Mouse (Mus musculus): Measurements from ENCODE around the gene Smad6.

Gene Smad6

DNA sequence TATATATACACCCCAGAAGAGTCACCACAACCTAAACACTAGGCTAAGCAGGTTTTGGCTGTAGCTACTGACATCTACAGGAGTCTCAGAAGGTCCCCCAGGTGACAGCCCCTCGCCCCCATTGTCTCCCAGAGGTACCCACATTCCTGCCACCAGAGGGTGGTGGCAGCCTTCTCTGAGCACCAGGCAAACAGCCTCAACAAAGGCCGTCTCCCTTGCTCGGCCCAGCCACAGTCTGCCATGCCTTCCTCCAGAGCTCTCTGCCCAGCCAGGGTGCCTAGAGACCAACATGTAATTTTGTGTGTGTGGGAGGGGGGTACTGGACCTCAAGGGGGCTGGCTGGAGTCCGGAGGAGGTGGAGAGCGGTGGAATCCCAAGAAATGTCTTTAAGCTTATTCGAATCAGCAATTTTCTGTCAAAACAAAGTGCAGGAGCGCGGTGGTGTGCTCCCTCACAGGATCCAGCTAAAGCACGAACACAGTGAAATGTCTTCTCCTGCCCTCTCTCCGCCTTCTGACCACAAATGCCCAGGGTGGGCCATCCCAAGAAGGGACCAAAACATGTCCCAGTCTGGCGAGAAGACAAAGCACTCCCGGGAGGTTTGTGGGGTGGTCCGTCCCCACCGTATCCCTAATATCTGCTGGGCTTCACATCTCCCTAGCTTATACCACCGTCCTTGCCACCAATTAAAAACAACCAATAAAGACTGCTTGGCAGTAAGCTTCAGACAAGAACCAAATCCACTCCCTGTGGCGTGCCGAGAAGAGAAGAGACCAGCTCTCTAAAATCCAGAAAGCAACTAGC, 62.5 kb downstream of the Smad6 start:
- no peak for DNase-seq

DNA sequence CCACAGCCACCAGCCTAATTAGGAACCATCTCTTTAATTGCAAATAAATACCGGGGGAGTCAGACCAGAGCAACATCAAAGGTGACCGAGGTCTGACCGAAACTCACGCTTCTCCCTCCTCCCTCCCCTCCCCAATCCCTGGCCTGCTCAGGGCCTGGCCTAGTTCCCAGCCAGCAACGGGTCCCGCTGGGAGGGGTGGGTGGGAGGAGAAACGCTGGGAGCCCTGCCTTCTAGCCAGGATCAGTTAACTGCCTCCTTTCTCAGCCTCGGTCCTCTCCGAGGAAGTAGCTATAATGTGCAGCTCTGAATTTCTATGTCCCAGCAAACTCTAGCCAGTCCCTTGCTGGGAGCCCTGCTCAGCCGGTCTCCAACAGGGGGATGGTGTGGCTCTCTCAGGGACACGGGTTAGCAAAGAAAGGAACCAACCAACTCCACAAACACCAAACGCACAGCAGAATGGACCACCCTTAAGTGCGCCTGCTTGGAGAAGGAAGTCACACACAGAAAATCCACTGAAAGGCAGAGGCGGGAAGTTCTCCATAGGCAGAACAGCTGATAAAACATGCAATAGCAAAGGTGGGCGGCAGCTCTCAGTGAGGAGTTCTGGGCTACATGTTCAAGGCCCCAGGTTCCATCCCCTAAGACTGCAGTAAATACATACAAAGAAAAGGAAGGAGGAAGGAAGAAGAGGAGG, 63.4 kb downstream of the Smad6 start:
- no peak for DNase-seq

DNA sequence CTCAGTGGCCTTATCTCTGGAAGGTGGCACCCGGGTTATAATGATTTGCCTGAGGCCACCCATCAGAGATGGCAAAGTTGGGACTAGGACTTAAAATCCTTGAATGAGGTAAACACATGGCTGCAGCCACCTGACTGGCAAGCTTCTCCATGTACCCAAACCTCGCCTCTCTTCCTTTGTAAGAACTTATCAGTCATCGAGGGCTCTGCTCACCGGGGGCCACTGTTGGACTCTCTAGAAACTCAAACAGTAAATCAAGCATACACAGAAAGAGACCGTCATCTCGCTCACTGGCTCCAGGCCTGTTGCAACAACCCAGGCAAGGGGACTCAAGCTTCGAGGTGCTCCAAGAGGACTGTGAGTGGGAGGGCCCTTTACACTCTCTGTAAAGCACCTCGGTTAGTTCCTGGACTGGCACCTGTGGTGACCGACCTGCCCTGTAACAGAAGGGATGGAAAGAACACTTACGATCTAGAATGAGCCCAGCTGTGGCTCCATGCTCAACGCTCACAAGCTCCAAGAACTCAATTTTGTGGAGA, 64.1 kb downstream of the Smad6 start:
- DNase-seq, result no peak

DNA sequence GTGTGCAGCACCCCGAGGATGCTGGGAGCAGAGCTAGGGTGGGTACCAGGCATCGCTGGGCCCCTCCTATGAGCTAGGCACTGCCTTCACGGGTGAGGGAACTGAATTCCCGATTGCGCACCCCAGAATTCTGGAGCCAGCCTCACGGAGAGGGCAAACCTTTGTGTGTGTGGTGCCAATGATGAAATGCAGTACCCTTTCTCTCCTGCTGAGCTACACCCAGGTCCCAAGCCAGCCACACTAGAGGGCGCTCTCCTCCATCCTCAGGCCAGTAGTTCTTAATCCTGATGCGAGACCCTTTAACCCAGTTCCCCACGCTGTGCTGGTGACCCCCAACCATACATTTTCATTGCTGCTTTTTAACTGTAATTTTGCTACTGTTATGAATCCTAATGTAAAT, 65.8 kb downstream of the Smad6 start:
- peak; percentile 84 for DNase-seq

DNA sequence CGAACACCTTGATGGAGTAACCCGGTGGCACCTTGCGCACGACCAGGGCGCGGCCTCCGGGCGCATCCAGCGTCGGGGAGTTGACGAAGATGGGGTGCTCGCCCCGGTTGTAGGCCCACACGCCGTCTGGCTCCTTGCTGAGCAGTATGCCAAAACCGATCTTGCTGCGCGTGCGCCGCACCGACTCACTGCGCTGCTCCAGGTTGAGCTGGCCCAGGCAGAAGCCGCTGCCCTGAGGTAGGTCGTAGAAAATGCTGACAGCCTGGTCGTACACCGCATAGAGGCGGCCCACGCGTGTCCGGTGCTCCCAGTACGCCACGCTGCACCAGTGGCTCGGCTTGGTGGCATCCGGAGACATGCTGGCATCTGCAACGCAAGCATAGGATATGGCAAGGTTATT, 68.2 kb downstream of the Smad6 start:
- DNase-seq, result peak; percentile 38

DNA sequence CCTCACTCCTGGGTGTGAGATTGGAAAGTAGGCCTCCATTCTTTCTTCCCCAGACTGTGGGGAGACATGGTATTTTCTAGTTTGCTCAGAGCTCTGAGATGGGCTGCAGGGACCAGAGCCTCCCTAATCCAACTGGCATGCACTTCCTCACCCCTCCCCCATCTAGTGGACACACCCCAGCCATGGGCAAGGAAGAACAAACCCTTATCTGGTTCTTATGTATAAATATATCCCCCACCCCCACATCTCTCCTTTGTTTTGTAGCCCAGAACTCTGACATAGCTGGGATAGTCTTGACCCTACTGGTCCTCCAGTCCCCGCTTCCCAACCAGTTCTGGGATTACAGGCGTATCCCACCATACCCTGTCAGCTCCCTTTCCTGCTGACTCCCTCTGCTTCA, 69.3 kb downstream of the Smad6 start:
- DNase-seq, result no peak

DNA sequence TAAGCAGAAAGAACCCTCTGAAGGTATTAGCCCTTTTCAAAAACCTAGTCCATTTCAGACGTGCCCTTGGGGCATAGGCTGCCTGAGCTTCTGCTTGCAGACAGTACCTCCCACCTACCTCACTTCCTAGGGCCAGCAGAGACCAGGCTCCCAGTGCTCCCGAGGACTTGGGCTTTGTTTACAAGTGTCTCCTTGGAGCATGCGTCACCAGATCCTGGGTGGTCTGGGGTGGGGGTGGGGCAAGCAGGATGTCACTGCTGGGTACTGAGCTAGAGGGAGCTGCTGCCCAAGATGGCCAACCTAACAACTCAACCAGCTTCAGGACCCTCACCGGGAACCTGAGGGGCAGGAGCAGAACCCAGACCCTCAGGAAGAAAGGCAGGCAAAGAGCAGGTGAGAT, 71.5 kb downstream of the Smad6 start:
- no peak for DNase-seq

DNA sequence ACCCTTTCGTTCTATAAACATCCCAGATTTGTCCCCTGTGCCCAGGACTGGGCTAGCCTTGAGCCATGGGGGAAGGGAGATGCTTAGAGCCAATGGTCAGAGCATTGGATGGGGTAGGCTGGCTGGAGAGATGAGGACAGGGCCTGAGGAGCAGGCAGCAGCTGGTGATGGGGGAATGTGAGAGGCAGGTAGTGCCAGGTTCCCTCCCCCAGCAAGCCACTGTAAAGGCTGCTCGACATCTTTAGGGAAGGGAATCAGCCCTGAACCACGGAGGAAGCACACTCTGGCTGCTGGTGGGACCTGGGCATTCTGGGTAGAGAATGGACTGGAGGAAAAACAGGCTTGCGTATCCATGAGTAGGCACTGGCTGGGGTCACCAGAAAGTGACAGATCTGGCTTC, 72.5 kb downstream of the Smad6 start:
- no peak for DNase-seq

DNA sequence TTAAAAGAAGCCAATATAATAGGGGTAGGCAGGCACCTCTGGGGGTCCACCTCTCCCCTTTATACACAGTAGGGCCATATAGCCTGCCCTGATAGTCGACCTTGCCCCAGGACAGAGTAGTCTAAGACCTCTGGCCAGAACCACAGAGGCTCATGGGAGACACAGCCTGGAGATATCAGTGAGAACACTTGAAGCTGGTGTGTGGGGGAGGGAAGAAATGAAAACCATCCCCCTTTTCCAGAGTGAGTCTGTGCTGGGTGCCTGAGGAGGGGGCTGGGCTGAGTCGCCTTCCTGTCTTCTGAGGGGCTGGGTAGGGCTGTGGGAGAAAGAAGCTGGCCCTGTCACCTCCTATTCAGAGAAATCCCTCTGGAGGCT, 79.3 kb downstream of the Smad6 start:
- DNase-seq, result no peak

DNA sequence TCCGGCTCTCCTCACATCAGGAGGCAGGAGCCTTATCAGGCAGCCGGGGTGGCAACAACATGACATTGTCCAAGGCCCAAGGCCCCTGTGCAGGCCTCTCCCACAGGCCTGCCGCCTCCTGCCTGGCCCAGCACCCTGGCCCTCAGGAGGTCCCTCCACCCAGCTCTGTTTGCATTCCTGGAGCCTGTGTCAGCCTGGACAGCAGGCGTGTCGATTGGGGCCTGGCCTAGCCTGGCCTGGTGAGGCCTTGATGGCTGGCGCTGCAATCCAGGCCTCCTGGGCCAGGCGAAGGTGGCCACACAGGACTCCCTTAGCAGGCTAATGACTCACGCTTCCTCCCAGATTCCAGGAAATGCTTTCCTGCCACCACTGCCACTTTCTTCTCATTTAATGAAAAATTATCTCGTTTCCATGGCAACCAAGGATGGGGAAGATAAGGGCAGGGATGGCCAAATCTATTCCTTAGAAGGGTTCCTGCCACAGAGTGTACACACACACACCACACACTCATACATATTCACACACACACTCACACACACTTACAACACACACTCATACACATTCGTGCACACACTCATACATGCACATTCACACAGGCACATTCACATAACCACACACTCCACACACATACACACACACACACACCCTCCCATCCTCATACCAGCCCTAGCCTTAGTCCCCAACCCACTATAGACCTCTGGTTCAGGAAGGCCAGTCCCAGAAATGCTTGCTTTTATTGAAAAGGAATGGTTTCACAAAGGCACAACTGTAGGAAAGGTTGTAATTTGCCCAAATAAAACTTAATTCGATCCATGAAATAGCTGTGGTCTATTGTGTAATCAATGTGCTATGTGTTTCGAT, 79.9 kb downstream of the Smad6 start:
- DNase-seq, result no peak

DNA sequence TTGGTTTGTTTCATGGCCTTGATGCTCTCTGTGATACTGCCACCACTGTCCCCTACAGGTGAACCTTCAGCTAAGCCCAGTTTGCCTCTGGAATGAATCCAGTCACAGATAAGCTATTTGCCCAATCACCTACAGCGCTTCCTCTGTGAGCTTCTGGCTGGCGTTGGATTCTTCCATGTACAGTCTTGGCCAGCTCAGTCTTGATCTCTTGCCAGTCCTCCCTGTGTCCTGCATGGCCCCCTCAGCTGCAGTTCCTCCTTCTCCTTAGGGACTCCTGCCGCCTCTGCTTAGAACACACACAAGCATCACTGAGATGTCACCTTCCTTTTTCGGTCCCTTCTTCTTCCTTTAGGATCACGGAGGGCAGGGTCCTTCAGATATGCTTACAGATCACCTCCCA, 85.6 kb downstream of the Smad6 start:
- DNase-seq, result no peak

DNA sequence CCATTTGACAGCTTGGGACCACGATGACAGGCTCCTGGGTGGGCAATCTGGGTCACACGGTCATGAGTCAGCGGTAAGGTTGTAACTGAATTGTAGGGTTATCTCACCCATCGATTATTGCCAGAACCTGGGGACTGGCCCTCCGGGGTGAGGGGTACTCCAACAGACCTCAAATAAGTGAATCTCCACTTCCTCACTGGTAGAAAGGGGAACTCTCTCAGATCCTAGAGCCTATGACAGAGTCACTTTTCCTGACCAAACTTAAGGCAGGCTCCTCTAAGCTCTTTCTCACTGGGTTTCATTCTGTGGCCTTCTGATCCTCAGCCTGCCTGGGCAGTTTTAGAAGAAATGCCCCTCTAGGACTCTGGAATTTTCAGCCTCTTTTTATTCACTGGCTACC, 88.8 kb downstream of the Smad6 start:
- DNase-seq, result no peak

DNA sequence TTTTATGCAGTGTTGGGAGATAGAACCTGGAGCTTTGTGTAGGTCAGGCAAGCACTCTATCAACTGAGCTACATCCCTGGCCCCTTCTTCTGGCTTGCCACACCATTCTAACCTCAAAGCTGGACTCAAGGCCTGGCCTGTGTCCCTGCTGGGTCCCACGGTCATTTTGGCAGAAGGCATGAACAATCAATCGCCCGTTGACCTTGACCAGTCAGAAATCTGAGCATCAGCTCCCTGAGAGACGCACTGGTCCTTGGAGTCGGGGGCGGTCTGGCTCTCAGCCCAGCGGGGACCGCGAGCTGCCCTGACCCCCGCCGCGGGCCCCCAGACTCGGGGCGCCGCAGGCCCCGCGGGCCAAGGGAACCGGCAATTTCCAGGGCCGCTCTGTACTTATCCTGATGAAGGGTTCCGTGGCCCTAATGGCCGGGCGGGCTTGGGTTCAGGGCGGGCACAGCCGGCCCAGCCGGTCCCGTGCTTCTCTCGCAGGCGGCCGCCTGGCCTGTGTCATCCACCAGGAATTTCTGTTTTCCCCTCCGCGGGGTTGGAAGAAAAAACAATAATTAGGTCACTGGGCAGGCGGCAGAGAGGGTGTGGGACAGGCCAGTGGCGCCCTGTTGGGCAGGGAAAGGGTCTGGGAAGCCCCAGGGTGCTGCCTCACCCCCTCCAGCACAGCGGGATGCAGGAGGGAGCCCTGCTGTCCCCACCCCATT, 94.4 kb downstream of the Smad6 start:
- DNase-seq, result no peak

DNA sequence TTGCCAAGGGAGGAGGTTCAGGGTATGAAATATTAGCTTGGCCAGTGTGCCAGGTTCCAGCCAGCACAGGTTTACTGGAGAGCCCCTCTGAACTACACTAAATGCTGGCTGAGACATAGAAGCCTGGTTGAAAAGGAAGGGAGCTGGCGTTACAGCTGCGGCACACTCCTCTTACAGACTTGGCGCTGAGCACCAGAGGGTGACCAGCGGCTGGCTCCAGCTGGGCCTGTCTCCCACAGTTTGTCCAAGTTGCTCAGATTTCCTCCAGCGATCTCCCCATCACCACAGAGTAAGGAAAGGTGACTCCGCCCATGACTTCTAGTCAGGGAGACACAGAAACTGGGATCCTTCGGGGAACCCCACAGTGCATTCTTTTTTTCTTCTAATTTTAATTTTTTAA, 95.5 kb downstream of the Smad6 start:
- DNase-seq, result no peak

DNA sequence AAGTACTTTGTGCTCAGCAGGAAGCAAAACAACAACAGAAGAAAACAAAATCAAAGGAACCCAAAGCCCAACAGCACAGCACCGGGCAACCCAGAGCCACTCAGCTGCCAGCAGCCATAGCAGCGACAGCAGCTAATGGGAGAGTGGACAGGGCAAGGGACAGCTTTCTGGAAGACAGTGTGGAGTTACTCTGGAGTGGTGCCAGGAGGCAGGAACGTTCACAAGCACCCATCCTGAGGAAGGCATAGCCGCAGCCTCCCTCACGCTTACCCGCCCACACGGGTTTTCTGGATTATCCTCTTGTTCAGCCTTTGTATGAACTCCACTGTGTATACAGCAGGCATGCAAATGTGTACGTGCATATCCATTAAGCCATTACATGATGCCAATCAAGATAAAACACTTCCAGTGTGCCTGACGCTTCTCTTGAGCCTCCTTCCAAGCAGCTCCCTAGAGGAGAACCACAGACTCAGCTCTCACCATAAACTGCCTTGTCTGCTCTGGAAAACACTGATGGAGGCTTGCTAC, 98.6 kb downstream of the Smad6 start:
- no peak for DNase-seq

DNA sequence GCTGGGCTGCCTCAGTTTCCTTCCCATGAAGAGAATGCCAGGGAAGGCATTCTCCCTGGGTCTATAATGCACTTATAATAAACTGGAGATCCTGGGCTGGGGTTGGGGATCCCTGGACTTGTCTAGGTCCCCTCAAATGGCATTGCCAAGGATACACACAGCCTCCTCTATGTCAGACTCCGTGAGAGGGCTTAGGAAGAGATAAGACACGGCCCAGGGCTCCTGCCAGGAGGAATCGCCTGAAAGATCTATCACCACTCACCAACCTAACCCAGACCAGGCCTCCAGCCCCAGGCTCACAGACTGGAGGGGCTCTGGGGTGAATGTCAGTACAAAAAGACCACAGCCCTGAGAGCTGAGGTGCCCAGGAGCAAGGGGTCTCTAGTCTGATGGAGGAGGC, 102.2 kb downstream of the Smad6 start:
- DNase-seq, result no peak

DNA sequence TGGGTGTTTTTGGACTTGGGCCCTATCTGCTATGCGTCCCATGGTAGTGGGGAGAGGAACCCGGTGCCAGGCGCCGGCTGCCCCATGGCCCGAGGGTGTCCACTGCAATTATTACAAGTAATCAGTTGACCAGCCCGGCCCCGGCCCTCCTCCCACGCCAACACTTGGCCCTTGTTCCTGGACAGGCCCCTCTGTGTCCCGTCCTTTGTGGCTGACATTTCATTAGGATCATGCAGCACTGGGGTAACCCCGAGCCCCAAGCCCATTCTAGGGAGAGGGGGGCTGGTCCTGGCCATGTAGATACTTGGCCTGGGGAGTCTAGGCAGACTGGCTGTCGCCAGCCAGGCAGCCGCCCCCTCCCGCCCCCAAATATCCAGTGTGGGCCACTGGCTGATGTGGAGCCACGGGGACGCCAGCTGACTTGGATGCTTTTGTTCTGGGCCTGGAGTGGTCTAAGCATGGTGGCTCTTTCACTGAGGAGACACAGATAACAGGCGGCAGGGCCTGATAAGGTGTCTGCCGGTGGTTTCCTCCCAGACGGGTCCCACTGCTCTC, 102.8 kb downstream of the Smad6 start:
- DNase-seq, result no peak

DNA sequence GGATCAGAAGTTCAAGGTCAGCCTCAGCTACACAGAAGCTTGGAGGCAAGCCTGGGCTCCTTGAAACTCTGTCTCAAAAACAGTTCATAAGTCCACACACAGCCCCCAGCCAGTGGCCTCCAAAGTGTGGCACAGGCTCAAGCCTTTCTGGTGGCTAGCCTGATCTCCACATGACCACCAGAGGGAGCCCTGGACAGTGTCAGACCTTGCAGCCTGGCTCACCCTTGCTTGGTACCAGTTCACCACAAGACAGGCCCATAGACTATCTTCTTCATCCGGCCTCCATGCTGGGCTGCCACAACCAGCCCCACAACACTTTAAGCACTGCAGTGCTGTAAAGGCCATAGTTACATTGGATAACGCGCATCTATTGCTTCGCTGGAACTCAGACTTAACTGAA, 103.6 kb downstream of the Smad6 start:
- DNase-seq, result peak; percentile 72

DNA sequence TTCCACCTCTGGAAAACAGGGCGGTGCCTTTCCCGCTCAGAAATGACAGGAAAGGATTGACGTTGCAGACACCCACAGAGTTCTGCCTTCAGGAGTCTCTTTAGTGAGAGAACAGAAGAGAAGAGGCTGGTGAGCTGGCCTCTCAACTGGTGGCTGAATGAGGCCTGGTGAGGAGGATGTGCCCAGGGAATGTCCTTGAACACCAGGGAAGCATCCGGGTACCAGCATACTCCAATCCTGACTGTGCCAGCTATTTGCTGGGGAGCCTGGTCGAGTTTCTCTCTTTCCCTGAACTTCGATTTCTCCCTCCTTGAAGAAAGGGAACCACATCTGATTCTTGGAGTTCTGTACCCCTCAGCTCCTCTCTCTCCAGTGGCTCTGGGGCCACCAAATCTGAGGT, 105.4 kb downstream of the Smad6 start:
- no peak for DNase-seq

DNA sequence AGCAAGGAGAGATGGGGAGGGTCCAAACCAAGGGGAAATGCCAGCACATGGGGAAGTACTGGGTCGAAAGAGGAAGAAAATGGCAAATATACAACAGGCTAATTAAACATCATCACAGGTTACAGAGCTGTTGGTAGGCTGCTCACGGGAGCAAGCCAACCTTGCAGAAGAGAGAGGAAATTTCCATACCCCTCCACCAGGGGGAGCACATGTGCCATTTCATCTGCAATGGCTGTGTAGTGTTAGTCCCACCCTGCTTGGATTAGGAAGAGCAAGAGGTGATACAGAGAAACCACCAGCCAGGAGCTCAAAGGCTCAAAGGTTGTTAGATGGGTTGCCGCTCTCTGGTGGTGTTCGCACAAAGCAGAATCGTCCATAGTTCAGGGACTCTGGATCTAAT, 105.9 kb downstream of the Smad6 start:
- DNase-seq, result peak; percentile 52

DNA sequence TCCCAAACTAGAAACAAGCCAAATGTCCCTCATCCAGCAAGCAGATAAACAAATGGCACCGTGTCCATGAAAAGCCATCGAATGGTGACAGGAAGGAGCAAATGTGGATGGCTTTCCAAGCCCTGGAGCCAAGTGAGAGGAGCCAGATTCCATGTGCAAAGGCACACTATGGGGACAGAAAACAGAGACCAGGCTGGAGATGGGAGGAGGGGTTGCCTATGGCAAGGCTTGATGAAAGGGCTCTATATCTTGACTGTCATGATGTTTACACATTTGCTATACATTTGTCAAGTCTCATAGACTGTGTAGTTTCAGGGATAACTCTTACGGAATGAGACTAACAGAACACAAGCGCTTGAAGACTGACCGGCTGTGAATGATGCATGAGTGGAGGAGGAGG, 106.9 kb downstream of the Smad6 start:
- no peak for DNase-seq

DNA sequence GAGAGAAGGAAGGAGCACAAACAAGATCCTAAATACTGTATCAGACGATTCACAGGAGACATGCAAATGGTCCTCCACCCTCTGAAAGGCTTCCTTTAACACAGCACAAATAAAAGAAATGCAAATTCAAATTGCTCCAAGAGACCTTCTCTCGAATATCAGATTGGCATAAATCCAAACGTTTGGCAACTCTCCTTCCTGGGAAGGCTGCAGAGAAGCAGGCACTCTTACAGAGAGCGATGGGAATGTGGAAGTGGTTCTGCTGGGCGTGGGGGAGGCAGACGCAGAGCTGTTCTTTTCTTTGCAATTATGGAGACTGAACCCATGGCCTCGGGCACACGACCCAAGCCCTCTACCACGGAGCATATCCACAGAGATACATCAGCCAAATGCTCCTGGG, 109.8 kb downstream of the Smad6 start:
- DNase-seq, result no peak

Data from right cerebral cortex, postnatal 14 days (tissue).